In the genomic region with DNA sequence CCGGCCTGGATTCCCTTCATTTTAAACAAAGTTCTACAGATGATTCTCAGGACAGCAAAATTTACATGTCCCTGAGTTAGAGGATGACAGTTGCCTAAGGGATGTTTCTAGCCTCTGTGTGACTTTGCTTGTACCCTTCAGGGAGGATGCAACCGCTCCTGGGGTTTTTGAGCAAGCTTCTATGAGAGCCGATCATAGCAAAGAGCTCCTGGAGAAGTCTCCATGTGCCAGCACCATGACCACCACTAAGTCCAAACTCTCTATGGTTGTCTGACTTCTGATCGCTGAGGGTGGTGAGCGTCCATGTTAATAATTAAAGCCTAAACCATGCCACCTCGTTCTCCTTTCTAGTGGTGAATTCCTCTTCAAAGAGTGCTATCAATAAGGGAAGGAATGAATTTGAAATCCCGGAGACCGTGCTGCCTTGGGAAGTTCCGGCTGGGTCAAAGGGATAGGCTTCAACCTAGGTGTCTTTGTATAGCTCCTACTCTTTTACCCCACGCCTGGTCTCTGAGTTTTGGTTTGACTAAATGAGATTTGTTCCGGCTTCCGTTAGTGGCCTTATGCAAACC, we compare ENCODE assay signal across 8 mouse cellular contexts. TPM values are rescaled to one million over a fixed set of nuclear protein-coding genes. Genes with fewer than 3 reads are reported as not detected.
DNase-seq lines count a peak whose midpoint lies in the region; ATAC-seq and TF ChIP-seq lines count a peak whose summit lies in the region.

No protein-coding gene starts in this region.

- peak overlapping the region; percentile 29; the same call in 1 of the 2 replicates for H3K27ac ChIP-seq in layer of hippocampus, adult 2 months
- no peak overlapping the region for H3K27ac ChIP-seq in forebrain, embryonic 13.5 days
- H3K27ac ChIP-seq in neural tube, embryonic 13.5 days (replicated peaks) = no peak overlapping the region

- peak overlapping the region; percentile 61 for H3K4me2 ChIP-seq in forebrain, embryonic 13.5 days
- H3K4me2 ChIP-seq in neural tube, embryonic 13.5 days = peak overlapping the region; percentile 53

- WGBS in forebrain, embryonic 13.5 days = 34% methylated on average over 12 of the region's 12 CpGs
- 25% methylated on average over 12 of the region's 12 CpGs for WGBS in neural tube, embryonic 13.5 days

- TF ChIP-seq CTCF in layer of hippocampus, adult 2 months (conservative IDR thresholded peaks at IDR 0.05) = no peak

- no peak overlapping the region for H3K9ac ChIP-seq in forebrain, embryonic 13.5 days
- H3K9ac ChIP-seq in neural tube, embryonic 13.5 days = no peak overlapping the region

- H3K4me1 ChIP-seq in forebrain, embryonic 13.5 days = peaks cover 14% of the 10 kb centered on the region
- H3K4me1 ChIP-seq in neural tube, embryonic 13.5 days (replicated peaks) = peaks cover 19% of the 10 kb centered on the region

- DNase-seq in layer of hippocampus, adult 2 months (ENCODE audit: low spot score in 2 of 2) = no peak
- DNase-seq in layer of hippocampus, adult 18-20 months (ENCODE audit: low spot score in 2 of 2) = no peak
- peak; percentile 29 for DNase-seq in kidney, postnatal 14 days
- DNase-seq in thymus, postnatal 0 days (ENCODE audit: low spot score) = no peak
- DNase-seq in thymus, postnatal 36 days = no peak
- no peak for DNase-seq in thymus, postnatal 25 days

- ATAC-seq in forebrain, embryonic 13.5 days = no peak
- ATAC-seq in neural tube, embryonic 13.5 days (ENCODE audit: low read depth) = no peak

- no peaks in the 10 kb centered on the region for H3K36me3 ChIP-seq in forebrain, embryonic 13.5 days (ENCODE audit: poor library complexity, severe bottlenecking)
- no peaks in the 10 kb centered on the region for H3K36me3 ChIP-seq in neural tube, embryonic 13.5 days

- peak overlapping the region; percentile 46 for H3K4me3 ChIP-seq in layer of hippocampus, adult 2 months
- peak overlapping the region; percentile 33 for H3K4me3 ChIP-seq in forebrain, embryonic 13.5 days
- H3K4me3 ChIP-seq in neural tube, embryonic 13.5 days = peak overlapping the region; percentile 33

- peaks cover 32% of the 10 kb centered on the region for H3K27me3 ChIP-seq in forebrain, embryonic 13.5 days
- H3K27me3 ChIP-seq in neural tube, embryonic 13.5 days = peaks cover 71% of the 10 kb centered on the region

- no peaks in the 10 kb centered on the region for H3K9me3 ChIP-seq in forebrain, embryonic 13.5 days (replicated peaks)
- H3K9me3 ChIP-seq in neural tube, embryonic 13.5 days = no peaks in the 10 kb centered on the region

RNA-seq across cellular contexts. Expression of a gene that starts 4.9 kb away (rescaled TPM):
- 1 to 10 TPM; 2.5 to 3.7 TPM for total RNA-seq in layer of hippocampus, adult 2 months (2021)
- total RNA-seq in layer of hippocampus, adult 18-20 months (2021) = 1 to 10 TPM; 2.3 to 3.0 TPM
- polyA plus RNA-seq in forebrain, embryonic 13.5 days (2015; fragmentation: Nextera tagmentation; extraction: Ambion mirVana) = 0.26 and 0.42 TPM in 2 replicates
- 1.1 and 2.1 TPM in 2 replicates for polyA plus RNA-seq in neural tube, embryonic 13.5 days (2015; fragmentation: Nextera tagmentation; extraction: Ambion mirVana)
- 0.95 and 1.1 TPM in 2 replicates for polyA plus RNA-seq in thymus, postnatal 0 days (2015; fragmentation: Nextera tagmentation; extraction: Ambion mirVana)

RNA-seq across cellular contexts. Expression of a gene that starts 8.7 kb away (rescaled TPM):
- 1,000 to 10,000 TPM; 1,464 to 1,512 TPM for total RNA-seq in layer of hippocampus, adult 2 months (2021)
- total RNA-seq in layer of hippocampus, adult 18-20 months (2021) = 1,000 to 10,000 TPM; 1,533 to 1,565 TPM
- 2.0 and 4.5 TPM in 2 replicates for polyA plus RNA-seq in forebrain, embryonic 13.5 days (2015; fragmentation: Nextera tagmentation; extraction: Ambion mirVana)
- 10.0 and 11.3 TPM in 2 replicates for polyA plus RNA-seq in neural tube, embryonic 13.5 days (2015; fragmentation: Nextera tagmentation; extraction: Ambion mirVana)
- polyA plus RNA-seq in thymus, postnatal 0 days (2015; fragmentation: Nextera tagmentation; extraction: Ambion mirVana) = 6.8 and 8.4 TPM in 2 replicates

RNA-seq across cellular contexts. Expression of a gene that starts 11.5 kb away (rescaled TPM):
- 10 to 100 TPM in 1 of 2 experiments, 1 to 10 TPM in 1; 9.6 to 14.0 TPM for total RNA-seq in layer of hippocampus, adult 2 months (2021)
- 10 to 100 TPM; 11.2 to 14.6 TPM for total RNA-seq in layer of hippocampus, adult 18-20 months (2021)
- 7.0 and 8.3 TPM in 2 replicates for polyA plus RNA-seq in forebrain, embryonic 13.5 days (2015; fragmentation: Nextera tagmentation; extraction: Ambion mirVana)
- polyA plus RNA-seq in neural tube, embryonic 13.5 days (2015; fragmentation: Nextera tagmentation; extraction: Ambion mirVana) = 8.9 and 13.7 TPM in 2 replicates
- polyA plus RNA-seq in thymus, postnatal 0 days (2015; fragmentation: Nextera tagmentation; extraction: Ambion mirVana) = 10.7 and 11.2 TPM in 2 replicates

RNA-seq across cellular contexts. Expression of a gene that starts 16.1 kb away (rescaled TPM):
- total RNA-seq in layer of hippocampus, adult 2 months (2021) = 10 to 100 TPM; 18.3 to 19.3 TPM
- total RNA-seq in layer of hippocampus, adult 18-20 months (2021) = 10 to 100 TPM; 13.1 to 14.3 TPM
- polyA plus RNA-seq in forebrain, embryonic 13.5 days (2015; fragmentation: Nextera tagmentation; extraction: Ambion mirVana) = 29.7 and 31.5 TPM in 2 replicates
- polyA plus RNA-seq in neural tube, embryonic 13.5 days (2015; fragmentation: Nextera tagmentation; extraction: Ambion mirVana) = 41.5 and 42.5 TPM in 2 replicates
- 17.2 and 18.1 TPM in 2 replicates for polyA plus RNA-seq in thymus, postnatal 0 days (2015; fragmentation: Nextera tagmentation; extraction: Ambion mirVana)

RNA-seq across cellular contexts. Expression of a gene that starts 54.8 kb away (rescaled TPM):
- 10 to 100 TPM; 20.5 to 25.6 TPM for total RNA-seq in layer of hippocampus, adult 2 months (2021)
- 10 to 100 TPM; 22.9 to 23.1 TPM for total RNA-seq in layer of hippocampus, adult 18-20 months (2021)
- 32.3 and 38.1 TPM in 2 replicates for polyA plus RNA-seq in forebrain, embryonic 13.5 days (2015; fragmentation: Nextera tagmentation; extraction: Ambion mirVana)
- polyA plus RNA-seq in neural tube, embryonic 13.5 days (2015; fragmentation: Nextera tagmentation; extraction: Ambion mirVana) = 33.4 and 33.7 TPM in 2 replicates
- 15.5 and 16.7 TPM in 2 replicates for polyA plus RNA-seq in thymus, postnatal 0 days (2015; fragmentation: Nextera tagmentation; extraction: Ambion mirVana)
